Mouse (Mus musculus): ENCODE results near the gene Gcm1. TPM values are rescaled to one million over a fixed set of nuclear protein-coding genes. Genes with fewer than 3 reads are reported as not detected.

The Gcm1 gene
- polyA plus RNA-seq, 1 experiment from 2014 or later, result 0.08 TPM

DNA sequence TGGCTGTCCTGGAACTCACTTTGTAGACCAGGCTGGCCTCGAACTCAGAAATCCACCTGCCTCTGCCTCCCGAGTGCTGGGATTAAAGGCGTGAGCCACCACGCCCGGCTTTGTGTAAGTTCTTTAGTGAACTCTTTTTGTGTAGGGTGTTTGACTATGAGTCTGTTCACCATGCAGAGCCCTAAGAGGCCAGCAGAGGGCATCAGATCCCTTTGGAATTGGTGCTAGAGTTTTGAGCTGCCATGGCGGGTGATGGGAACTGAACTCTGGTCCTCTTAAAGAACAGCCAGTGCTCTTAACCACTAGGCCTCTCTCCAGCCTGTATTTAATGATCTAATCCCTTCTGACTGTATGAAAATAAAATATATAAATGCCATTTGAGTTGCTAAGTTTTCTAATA, 44.7 kb downstream of the Gcm1 start:
- Histone ChIP-seq H3K4me1 (ENCODE audit: control insufficient read depth, insufficient read depth, low read length) (no peaks in the 10 kb centered on the region), H3K27me3 (replicated peaks; ENCODE audit: control insufficient read depth, insufficient read depth, low read length) (no peaks in the 10 kb centered on the region), H3K27ac (replicated peaks; ENCODE audit: low read depth, low read length) (no peak overlapping the region), H3K4me3 (ENCODE audit: low read depth, low read length) (no peak overlapping the region), H3K9me3 (ENCODE audit: control insufficient read depth, low read length) (0 out of 2 replicates have a peak, but pooled peaks cover 5% of the 10 kb centered on the region), H3K9ac (ENCODE audit: low read depth, low read length) (no peak overlapping the region), H3K4me2 (ENCODE audit: low read depth, low read length) (no peak overlapping the region), H3K36me3 (ENCODE audit: control insufficient read depth, insufficient read depth, low read length) (peaks cover 74% of the 10 kb centered on the region)
- WGBS, result 97% methylated on average over 6 of the region's 6 CpGs
- ATAC-seq (ENCODE audit: low read depth) (no peak), DNase-seq (ENCODE audit: low spot score) (no peak)

DNA sequence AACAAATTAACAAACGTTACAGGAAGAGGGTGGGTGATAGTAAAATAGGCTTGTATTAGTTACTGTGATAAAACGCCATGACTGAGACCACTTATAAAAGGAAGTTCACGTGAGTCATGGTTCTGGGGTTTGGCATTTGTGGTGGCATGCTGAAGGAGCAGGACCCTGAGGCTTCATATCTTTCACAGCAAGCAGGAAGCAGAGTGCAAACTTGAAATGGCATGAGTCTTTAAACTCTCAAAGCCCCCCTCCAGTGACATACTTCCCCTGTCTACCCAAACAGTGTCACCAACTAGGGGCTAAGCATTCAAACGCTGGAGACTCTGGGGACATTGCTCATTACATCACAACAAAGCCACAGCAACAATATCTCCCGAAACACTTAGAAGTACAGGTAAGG, 49.2 kb downstream of the Gcm1 start:
- Histone ChIP-seq H3K27me3 (replicated peaks; ENCODE audit: control insufficient read depth, insufficient read depth, low read length) (no peaks in the 10 kb centered on the region), H3K36me3 (ENCODE audit: control insufficient read depth, insufficient read depth, low read length) (peaks cover 72% of the 10 kb centered on the region), H3K4me2 (ENCODE audit: low read depth, low read length) (no peak overlapping the region), H3K4me3 (ENCODE audit: low read depth, low read length) (no peak overlapping the region), H3K9me3 (ENCODE audit: control insufficient read depth, low read length) (0 out of 2 replicates have a peak, but pooled peaks cover 5% of the 10 kb centered on the region), H3K27ac (replicated peaks; ENCODE audit: low read depth, low read length) (no peak overlapping the region), H3K9ac (ENCODE audit: low read depth, low read length) (no peak overlapping the region), H3K4me1 (ENCODE audit: control insufficient read depth, insufficient read depth, low read length) (no peaks in the 10 kb centered on the region)
- 80% methylated on average over 5 of the region's 5 CpGs for WGBS
- ATAC-seq (ENCODE audit: low read depth), result no peak
- DNase-seq (ENCODE audit: low spot score), result no peak

DNA sequence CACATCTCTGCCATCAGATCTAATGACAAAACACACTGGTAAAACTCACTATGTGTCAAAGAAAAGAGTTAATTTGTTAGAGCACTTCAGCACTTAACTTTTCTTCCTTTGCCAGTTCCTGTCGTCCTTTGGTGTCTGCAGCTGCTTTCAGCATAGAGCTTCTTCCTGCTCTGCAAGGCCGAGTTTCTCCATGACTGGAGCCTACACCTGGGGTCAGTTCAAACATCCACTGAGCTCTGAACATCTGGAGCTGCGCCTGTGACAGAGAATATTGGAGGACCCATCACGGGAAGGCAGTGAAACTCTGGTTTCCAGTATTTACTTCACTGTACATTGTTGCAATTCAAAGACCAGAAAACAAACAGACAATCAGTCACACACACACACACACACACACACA, 49.7 kb downstream of the Gcm1 start:
- no peak for DNase-seq (ENCODE audit: low spot score)
- WGBS, result 64% methylated on average over 4 of the region's 4 CpGs
- H3K36me3 ChIP-seq (ENCODE audit: control insufficient read depth, insufficient read depth, low read length), result peaks cover 71% of the 10 kb centered on the region

DNA sequence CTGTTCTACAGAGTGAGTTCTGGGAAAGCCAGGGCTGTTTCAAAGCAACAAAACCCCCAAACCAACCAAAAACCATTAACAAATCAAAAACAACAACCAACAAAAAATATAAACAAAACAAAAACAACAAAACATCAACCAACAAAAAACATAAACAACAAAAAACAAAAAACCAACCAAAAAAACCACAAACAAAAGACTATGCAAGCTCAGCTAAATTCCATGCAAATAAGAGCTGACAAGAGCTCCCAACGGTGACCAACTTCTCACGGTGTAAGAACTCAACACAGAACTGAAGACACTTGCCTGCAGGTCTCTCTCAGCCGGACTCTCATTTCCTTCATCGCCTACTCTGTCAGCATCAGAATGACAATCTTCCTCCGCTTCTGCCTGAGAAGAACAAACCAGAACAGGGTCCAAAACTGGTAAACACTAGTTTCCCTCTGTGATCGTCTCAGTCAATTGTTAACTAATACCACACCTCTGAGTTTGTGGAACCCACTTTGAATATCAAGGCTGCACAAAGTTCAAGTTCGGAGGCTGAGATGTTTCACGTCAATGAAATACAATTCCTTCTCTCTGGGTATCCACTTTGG, 52.3 kb downstream of the Gcm1 start:
- Histone ChIP-seq H3K36me3 (ENCODE audit: control insufficient read depth, insufficient read depth, low read length) (peaks cover 46% of the 10 kb centered on the region), H3K27ac (replicated peaks; ENCODE audit: low read depth, low read length) (no peak overlapping the region), H3K9me3 (ENCODE audit: control insufficient read depth, low read length) (no peaks in the 10 kb centered on the region), H3K4me2 (ENCODE audit: low read depth, low read length) (no peak overlapping the region), H3K27me3 (replicated peaks; ENCODE audit: control insufficient read depth, insufficient read depth, low read length) (no peaks in the 10 kb centered on the region), H3K4me1 (ENCODE audit: control insufficient read depth, insufficient read depth, low read length) (peaks cover 8% of the 10 kb centered on the region), H3K9ac (ENCODE audit: low read depth, low read length) (no peak overlapping the region), H3K4me3 (ENCODE audit: low read depth, low read length) (no peak overlapping the region)
- WGBS, result 88% methylated on average over 8 of the region's 8 CpGs
- ATAC-seq (ENCODE audit: low read depth) (no peak), DNase-seq (ENCODE audit: low spot score) (no peak)

More for the DNA sequence above, 49.7 kb downstream of the Gcm1 start:
- Histone ChIP-seq H3K9me3 (ENCODE audit: control insufficient read depth, low read length) (0 out of 2 replicates have a peak, but pooled peaks cover 5% of the 10 kb centered on the region), H3K27ac (replicated peaks; ENCODE audit: low read depth, low read length) (no peak overlapping the region), H3K4me2 (ENCODE audit: low read depth, low read length) (no peak overlapping the region), H3K4me1 (ENCODE audit: control insufficient read depth, insufficient read depth, low read length) (no peaks in the 10 kb centered on the region), H3K9ac (ENCODE audit: low read depth, low read length) (no peak overlapping the region), H3K4me3 (ENCODE audit: low read depth, low read length) (no peak overlapping the region), H3K27me3 (replicated peaks; ENCODE audit: control insufficient read depth, insufficient read depth, low read length) (no peaks in the 10 kb centered on the region)
- ATAC-seq (ENCODE audit: low read depth), result no peak

GRCm38 (mm10) chr9:78104973-78105372, 53.2 kb downstream of the Gcm1 start:
- no peak for ATAC-seq (ENCODE audit: low read depth)
- H3K4me3 ChIP-seq (ENCODE audit: low read depth, low read length), result no peak overlapping the region
- no peak overlapping the region for H3K27ac ChIP-seq (replicated peaks; ENCODE audit: low read depth, low read length)
- H3K4me2 ChIP-seq (ENCODE audit: low read depth, low read length), result no peak overlapping the region
- no peak overlapping the region for H3K9ac ChIP-seq (ENCODE audit: low read depth, low read length)
- peaks cover 38% of the 10 kb centered on the region for H3K36me3 ChIP-seq (ENCODE audit: control insufficient read depth, insufficient read depth, low read length)
- H3K9me3 ChIP-seq (ENCODE audit: control insufficient read depth, low read length), result no peaks in the 10 kb centered on the region
- H3K27me3 ChIP-seq (replicated peaks; ENCODE audit: control insufficient read depth, insufficient read depth, low read length), result no peaks in the 10 kb centered on the region
- DNase-seq (ENCODE audit: low spot score), result no peak
- H3K4me1 ChIP-seq (ENCODE audit: control insufficient read depth, insufficient read depth, low read length), result peaks cover 14% of the 10 kb centered on the region
- WGBS, result 91% methylated on average over 6 of the region's 6 CpGs

DNA sequence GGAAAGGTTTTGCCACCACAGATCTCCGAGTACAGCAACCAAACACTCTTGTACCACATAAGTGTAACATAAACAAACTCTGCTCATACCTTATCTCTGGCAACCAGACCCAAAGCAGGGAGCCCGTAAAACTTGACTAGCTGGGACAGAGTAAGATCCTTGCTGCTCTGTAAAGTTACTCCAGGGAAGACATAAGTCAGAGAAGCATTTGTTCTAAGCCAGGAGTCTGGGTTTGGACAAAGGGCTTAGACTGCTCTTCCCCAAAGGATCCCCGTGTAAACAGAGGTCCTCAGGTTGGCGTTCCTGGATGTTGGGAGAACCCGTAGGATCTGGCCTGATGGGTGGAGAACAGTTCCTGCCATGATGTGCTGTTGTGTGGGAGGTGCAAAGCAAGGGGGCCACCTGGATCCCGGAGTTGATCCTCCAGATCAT, 53.8 kb downstream of the Gcm1 start:
- Histone ChIP-seq H3K4me1 (ENCODE audit: control insufficient read depth, insufficient read depth, low read length) (peaks cover 14% of the 10 kb centered on the region), H3K36me3 (ENCODE audit: control insufficient read depth, insufficient read depth, low read length) (peaks cover 32% of the 10 kb centered on the region), H3K4me2 (ENCODE audit: low read depth, low read length) (no peak overlapping the region), H3K4me3 (ENCODE audit: low read depth, low read length) (no peak overlapping the region), H3K27me3 (replicated peaks; ENCODE audit: control insufficient read depth, insufficient read depth, low read length) (no peaks in the 10 kb centered on the region), H3K27ac (replicated peaks; ENCODE audit: low read depth, low read length) (no peak overlapping the region), H3K9me3 (ENCODE audit: control insufficient read depth, low read length) (no peaks in the 10 kb centered on the region), H3K9ac (ENCODE audit: low read depth, low read length) (no peak overlapping the region)
- 82% methylated on average over 6 of the region's 6 CpGs for WGBS
- ATAC-seq (ENCODE audit: low read depth), result no peak
- DNase-seq (ENCODE audit: low spot score), result no peak

DNA sequence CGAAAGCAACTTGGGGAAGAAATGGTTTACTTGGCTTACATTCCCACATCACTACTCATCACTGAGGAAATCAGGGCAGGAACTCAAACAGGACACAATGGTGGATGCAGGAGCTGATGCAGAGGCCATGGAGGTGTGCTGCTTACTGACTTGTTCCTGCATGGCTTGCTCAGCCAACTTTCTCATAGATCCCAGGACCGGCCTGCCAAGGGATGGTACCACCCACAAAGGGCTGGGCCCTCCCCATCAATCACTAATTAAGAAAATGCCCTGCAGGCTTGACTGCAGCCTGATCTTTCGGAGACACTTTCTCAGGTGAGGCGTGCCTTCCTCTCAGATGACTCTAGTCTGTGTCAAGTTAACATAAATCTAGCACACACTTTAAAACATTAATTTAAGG, 55.1 kb downstream of the Gcm1 start:
- Histone ChIP-seq H3K9ac (ENCODE audit: low read depth, low read length) (peak overlapping the region; percentile 89), H3K4me3 (ENCODE audit: low read depth, low read length) (peak overlapping the region; percentile 92), H3K27me3 (replicated peaks; ENCODE audit: control insufficient read depth, insufficient read depth, low read length) (no peaks in the 10 kb centered on the region), H3K4me2 (ENCODE audit: low read depth, low read length) (peak overlapping the region; percentile 91), H3K9me3 (ENCODE audit: control insufficient read depth, low read length) (no peaks in the 10 kb centered on the region), H3K4me1 (ENCODE audit: control insufficient read depth, insufficient read depth, low read length) (peaks cover 14% of the 10 kb centered on the region), H3K27ac (replicated peaks; ENCODE audit: low read depth, low read length) (no peak overlapping the region), H3K36me3 (ENCODE audit: control insufficient read depth, insufficient read depth, low read length) (peaks cover 23% of the 10 kb centered on the region; the same call in 1 of the 2 replicates)
- WGBS, result 62% methylated on average over 4 of the region's 4 CpGs
- DNase-seq (ENCODE audit: low spot score) (no peak), ATAC-seq (ENCODE audit: low read depth) (no peak)

DNA sequence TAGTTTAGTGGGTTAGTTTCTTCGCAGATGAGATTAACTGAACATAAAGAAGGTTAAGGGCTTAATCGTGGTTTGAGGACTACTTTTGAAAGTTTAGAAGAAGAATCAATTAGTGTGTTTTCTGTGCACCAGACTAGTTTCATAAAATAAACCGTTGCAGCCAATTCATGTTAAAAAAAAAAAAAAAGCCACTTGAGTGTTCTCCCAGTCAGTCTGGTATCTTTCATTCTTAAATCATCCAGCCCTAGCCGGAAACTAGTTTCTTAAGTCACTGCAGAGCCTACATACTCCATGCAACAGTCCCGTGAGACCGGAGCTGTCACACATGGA, 55.8 kb downstream of the Gcm1 start:
- peaks cover 21% of the 10 kb centered on the region; the same call in 1 of the 2 replicates for H3K36me3 ChIP-seq (ENCODE audit: control insufficient read depth, insufficient read depth, low read length)
- H3K4me1 ChIP-seq (ENCODE audit: control insufficient read depth, insufficient read depth, low read length), result peaks cover 14% of the 10 kb centered on the region
- 14% methylated on average over 6 of the region's 6 CpGs for WGBS
- peak overlapping the region; percentile 92; the same call in 1 of the 2 replicates for H3K27ac ChIP-seq (replicated peaks; ENCODE audit: low read depth, low read length)
- H3K4me2 ChIP-seq (ENCODE audit: low read depth, low read length), result peak overlapping the region; percentile 91
- no peaks in the 10 kb centered on the region for H3K27me3 ChIP-seq (replicated peaks; ENCODE audit: control insufficient read depth, insufficient read depth, low read length)
- ATAC-seq (ENCODE audit: low read depth) (no peak), DNase-seq (ENCODE audit: low spot score) (peak; percentile 80)
- H3K9ac ChIP-seq (ENCODE audit: low read depth, low read length), result peak overlapping the region; percentile 89
- peak overlapping the region; percentile 92 for H3K4me3 ChIP-seq (ENCODE audit: low read depth, low read length)
- H3K9me3 ChIP-seq (ENCODE audit: control insufficient read depth, low read length), result no peaks in the 10 kb centered on the region
